Mouse (Mus musculus) liver, embryonic 15.5 days (tissue): Measurements from ENCODE around the gene Gm17660. TPM values are rescaled to one million over a fixed set of nuclear protein-coding genes. Genes with fewer than 3 reads are reported as not detected.

Source experiments
- ATAC-seq: fragments of 200-750 bp; cut with Nextera tagmentation; 2 replicates; pipeline ENCODE4 v1.8.0; 2017; ENCODE audit warnings: moderate number of reproducible peaks, mild to moderate bottlenecking, moderate library complexity; ENCODE audit not compliant: insufficient read depth
- H3K27ac ChIP-seq: fragments of 300-500 bp; sonication (generic); replicated peaks from 2 replicates; pipeline ENCODE4 v1.5.1; 2015; ENCODE audit warnings: mild to moderate bottlenecking, inconsistent platforms
- H3K27me3 ChIP-seq: fragments of 300-500 bp; sonication (generic); 2 replicates; pipeline ENCODE4 v1.6.1; 2015; ENCODE audit warnings: mild to moderate bottlenecking, inconsistent platforms
- H3K36me3 ChIP-seq: fragments of 300-500 bp; sonication (generic); replicated peaks from 2 replicates; pipeline ENCODE4 v1.6.1; 2015; ENCODE audit warnings: moderate library complexity, mild to moderate bottlenecking, inconsistent platforms
- H3K4me1 ChIP-seq: fragments of 300-500 bp; sonication (generic); replicated peaks from 2 replicates; pipeline ENCODE4 v1.6.1; 2015; ENCODE audit warnings: inconsistent platforms
- H3K4me2 ChIP-seq: fragments of 300-500 bp; sonication (generic); 2 replicates; pipeline ENCODE4 v1.6.1; 2015; ENCODE audit warnings: moderate library complexity, mild to moderate bottlenecking, inconsistent platforms
- H3K4me3 ChIP-seq: fragments of 300-500 bp; sonication (generic); replicated peaks from 2 replicates; pipeline ENCODE4 v1.5.1; 2015; ENCODE audit warnings: mild to moderate bottlenecking, inconsistent platforms
- H3K9ac ChIP-seq: fragments of 300-500 bp; sonication (generic); 2 replicates; pipeline ENCODE4 v1.6.1; 2015; ENCODE audit warnings: moderate library complexity, mild to moderate bottlenecking, inconsistent platforms
- H3K9me3 ChIP-seq: fragments of 300-500 bp; sonication (generic); replicated peaks from 2 replicates; pipeline ENCODE4 v1.6.1; 2016; ENCODE audit warnings: inconsistent platforms
- WGBS: fragments of 180-500 bp; shearing (Covaris S2); methylation state at CpG from one replicate; pipeline ENCODE4 v1.1.7; 2015; ENCODE audit warnings: mixed read lengths; ENCODE audit not compliant: insufficient replicate concordance; 5-methylcytosine and 5-hydroxymethylcytosine counted together
- polyA plus RNA-seq: library from polyadenylated mRNA; unstranded; fragments of >200 nt; fragmentation: Nextera tagmentation; extraction: Ambion mirVana; gene quantifications from 2 replicates; pipeline ENCODE4 v1.2.1, GENCODE M21; 2015

Gene Gm17660
- polyA plus RNA-seq, 1 experiment from 2014 or later, result not detected

DNA sequence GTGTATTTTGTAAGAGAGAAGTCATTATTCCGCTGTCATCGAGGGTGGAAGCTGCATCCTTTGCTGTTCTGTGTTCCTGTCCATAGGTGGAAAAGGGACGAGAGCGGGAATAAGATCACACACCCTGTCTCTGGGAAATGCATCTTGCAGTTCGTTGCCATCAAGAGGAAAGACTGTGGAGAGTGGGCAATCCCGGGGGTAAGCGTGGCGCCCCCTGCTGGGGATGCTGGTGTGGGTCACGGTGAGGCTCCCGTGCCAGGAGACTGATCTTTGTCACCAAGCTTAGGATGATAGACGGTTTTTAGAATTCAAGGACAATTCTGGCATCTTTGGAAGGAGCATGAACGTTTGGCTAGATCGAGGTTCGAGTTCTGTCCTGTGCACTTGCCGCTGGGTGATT is 19.4 kb downstream of the Gm17660 start:
- Histone ChIP-seq H3K27me3 (no peaks in the 10 kb centered on the region), H3K27ac (no peak overlapping the region), H3K4me3 (no peak overlapping the region), H3K4me1 (peaks cover 65% of the 10 kb centered on the region), H3K36me3 (peaks cover 62% of the 10 kb centered on the region), H3K9me3 (no peaks in the 10 kb centered on the region), H3K9ac (no peak overlapping the region), H3K4me2 (no peak overlapping the region)
- WGBS, result 56% methylated on average over 15 of the region's 15 CpGs
- no peak for ATAC-seq

GRCm38 (mm10) chr5:104056295-104056694 is 21.1 kb downstream of the Gm17660 start:
- no peak for ATAC-seq
- Histone ChIP-seq H3K27me3 (no peaks in the 10 kb centered on the region), H3K4me3 (no peak overlapping the region), H3K4me2 (no peak overlapping the region), H3K9me3 (no peaks in the 10 kb centered on the region), H3K9ac (no peak overlapping the region), H3K4me1 (peaks cover 54% of the 10 kb centered on the region), H3K36me3 (peaks cover 65% of the 10 kb centered on the region), H3K27ac (peak overlapping the region; percentile 65; the same call in 1 of the 2 replicates)
- WGBS, result 75% methylated on average over 7 of the region's 7 CpGs

- H3K36me3 ChIP-seq, result peaks cover 65% of the 10 kb centered on the region
- H3K27me3 ChIP-seq, result no peaks in the 10 kb centered on the region
- no peak for ATAC-seq
- peak overlapping the region; percentile 87 for H3K27ac ChIP-seq
- H3K4me2 ChIP-seq, result peak overlapping the region; percentile 55; the same call in 1 of the 2 replicates
- no peaks in the 10 kb centered on the region for H3K9me3 ChIP-seq
- H3K4me1 ChIP-seq, result peaks cover 54% of the 10 kb centered on the region
- H3K4me3 ChIP-seq, result no peak overlapping the region
- WGBS, result 36% methylated on average over 4 of the region's 4 CpGs
- no peak overlapping the region for H3K9ac ChIP-seq
Measured at GRCm38 (mm10) chr5:104055816-104056215, 21.6 kb downstream of the Gm17660 start.

- Histone ChIP-seq H3K27me3 (no peaks in the 10 kb centered on the region), H3K4me1 (peaks cover 57% of the 10 kb centered on the region), H3K4me3 (no peak overlapping the region), H3K27ac (peak overlapping the region; percentile 87), H3K4me2 (peak overlapping the region; percentile 55), H3K9ac (peak overlapping the region; percentile 33; the same call in 1 of the 2 replicates), H3K36me3 (peaks cover 66% of the 10 kb centered on the region), H3K9me3 (no peaks in the 10 kb centered on the region)
- WGBS, result 35% methylated on average over 4 of the region's 4 CpGs
- ATAC-seq, result peak; percentile 84
Measured at GRCm38 (mm10) chr5:104054938-104055337, 22.5 kb downstream of the Gm17660 start.

DNA sequence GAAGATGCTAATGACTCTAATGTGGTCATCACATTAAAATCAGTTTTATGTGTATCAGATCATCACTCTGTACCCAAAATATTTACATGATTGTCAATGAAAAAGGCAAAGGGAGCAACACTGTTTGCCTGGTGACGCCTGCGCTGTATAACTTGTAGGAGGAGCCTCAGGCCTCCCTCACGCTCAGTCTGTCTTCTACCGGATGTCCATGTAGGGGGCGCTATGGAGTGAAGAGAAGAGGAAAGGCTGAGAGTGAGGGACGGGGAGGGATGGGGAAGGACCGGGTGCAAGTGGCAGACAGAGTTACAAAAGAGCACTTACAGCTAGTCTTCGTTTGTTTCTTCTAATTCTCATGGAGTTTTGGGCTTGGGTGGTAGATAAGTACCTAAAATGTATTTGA is 24.5 kb downstream of the Gm17660 start:
- Histone ChIP-seq H3K4me1 (peaks cover 70% of the 10 kb centered on the region), H3K36me3 (peaks cover 47% of the 10 kb centered on the region), H3K9ac (no peak overlapping the region), H3K4me2 (no peak overlapping the region), H3K27ac (peak overlapping the region; percentile 87; the same call in 1 of the 2 replicates), H3K27me3 (no peaks in the 10 kb centered on the region), H3K4me3 (no peak overlapping the region), H3K9me3 (no peaks in the 10 kb centered on the region)
- 49% methylated on average over 8 of the region's 8 CpGs for WGBS
- ATAC-seq, result 0 out of 2 replicates have a peak, but pooled peaks have one; percentile 42

DNA sequence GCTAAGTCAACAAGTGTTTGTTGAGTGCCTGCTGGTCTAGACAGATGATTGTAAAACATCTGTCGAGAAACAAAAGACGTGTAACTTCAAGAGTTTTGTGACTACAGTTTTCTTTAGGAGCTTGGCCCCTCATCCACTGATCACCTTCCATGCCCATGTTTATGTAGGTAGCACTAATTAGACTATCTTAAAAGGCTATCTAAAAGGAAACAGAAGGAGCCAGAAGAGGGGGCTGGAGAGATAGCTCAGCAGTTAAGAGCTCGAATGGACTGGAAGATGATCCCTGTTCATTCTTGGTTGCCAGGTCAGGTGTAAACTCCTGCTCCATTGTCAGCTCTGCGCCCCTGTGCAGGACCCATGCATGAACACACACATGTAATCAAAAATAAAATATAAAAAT is 29.3 kb downstream of the Gm17660 start:
- peaks cover 56% of the 10 kb centered on the region for H3K4me1 ChIP-seq
- H3K27ac ChIP-seq, result peak overlapping the region; percentile 96

DNA sequence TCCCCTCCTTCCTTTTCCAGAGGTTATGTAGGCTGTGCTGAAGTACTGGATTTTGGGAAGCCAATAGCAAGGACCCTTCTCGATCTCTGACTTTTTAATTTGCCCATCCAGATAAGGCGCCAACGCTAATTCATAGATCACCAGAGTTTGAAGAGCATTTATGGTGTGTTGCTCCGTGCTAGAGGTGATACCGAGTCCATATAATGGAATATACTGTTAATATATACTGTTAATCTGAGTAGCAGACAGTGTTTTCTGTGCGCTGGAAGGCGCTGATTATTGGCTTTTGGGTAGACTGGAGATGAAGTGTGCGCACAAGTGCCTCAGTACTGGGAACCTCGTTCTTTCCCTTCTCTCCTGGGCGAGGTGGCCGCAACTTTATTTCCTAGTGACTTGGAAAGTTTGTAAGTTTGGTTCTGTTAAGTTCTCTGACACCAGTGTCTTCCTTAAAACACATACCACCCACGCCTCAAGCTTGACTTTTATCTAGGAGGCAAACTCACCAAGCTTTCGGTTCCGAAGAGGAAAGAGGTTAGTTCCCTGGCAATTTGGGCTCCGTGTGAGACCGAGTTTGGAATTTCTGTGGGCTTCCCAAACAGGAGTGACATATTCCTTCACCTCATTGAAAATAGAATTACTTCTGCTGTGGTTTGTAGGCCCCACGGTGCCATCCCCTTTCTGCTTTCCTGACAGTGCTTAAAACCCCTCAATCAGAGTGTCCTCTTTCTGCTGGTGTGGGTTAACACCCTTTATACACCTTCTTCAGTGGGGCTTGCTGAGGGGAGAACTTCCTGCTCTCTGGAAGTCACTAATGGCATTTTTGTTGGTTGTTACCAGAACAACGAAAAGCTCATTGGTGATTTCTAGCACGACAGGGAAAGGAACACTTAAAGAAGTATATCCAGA is 30.0 kb downstream of the Gm17660 start:
- H3K9ac ChIP-seq, result peak overlapping the region; percentile 97
- peak overlapping the region; percentile 96 for H3K27ac ChIP-seq
- peaks cover 27% of the 10 kb centered on the region for H3K36me3 ChIP-seq
- H3K4me3 ChIP-seq, result peak overlapping the region; percentile 91
- under 1% methylated on average over 19 of the region's 19 CpGs for WGBS
- no peaks in the 10 kb centered on the region for H3K9me3 ChIP-seq
- peak; percentile 20 for ATAC-seq
- peak overlapping the region; percentile 90 for H3K4me2 ChIP-seq
- peaks cover 56% of the 10 kb centered on the region for H3K4me1 ChIP-seq
- H3K27me3 ChIP-seq, result no peaks in the 10 kb centered on the region

More for the DNA sequence above, 29.3 kb downstream of the Gm17660 start:
- Histone ChIP-seq H3K27me3 (no peaks in the 10 kb centered on the region), H3K9me3 (no peaks in the 10 kb centered on the region), H3K36me3 (peaks cover 30% of the 10 kb centered on the region), H3K4me3 (peak overlapping the region; percentile 91), H3K4me2 (peak overlapping the region; percentile 90), H3K9ac (peak overlapping the region; percentile 97)
- no peak for ATAC-seq
- WGBS, result 26% methylated on average over 4 of the region's 4 CpGs

GRCm38 (mm10) chr5:104046256-104047199 is 30.9 kb downstream of the Gm17660 start, which contains the start of gene Nudt9:
TSS of gene Nudt9 (plus strand) at chr5:104046306.
- WGBS, result 3% methylated on average over 85 of the region's 90 CpGs
- Histone ChIP-seq H3K27ac (peak within 1 kb of the TSS; percentile 96), H3K9me3 (no peaks in the 10 kb centered on the region), H3K4me2 (peak within 1 kb of the TSS; percentile 90), H3K36me3 (peaks cover 17% of the 10 kb centered on the region), H3K9ac (peak within 1 kb of the TSS; percentile 97), H3K4me3 (peak within 1 kb of the TSS; percentile 91), H3K27me3 (no peaks in the 10 kb centered on the region), H3K4me1 (peaks cover 54% of the 10 kb centered on the region)
- ATAC-seq, result peak; percentile 92

DNA sequence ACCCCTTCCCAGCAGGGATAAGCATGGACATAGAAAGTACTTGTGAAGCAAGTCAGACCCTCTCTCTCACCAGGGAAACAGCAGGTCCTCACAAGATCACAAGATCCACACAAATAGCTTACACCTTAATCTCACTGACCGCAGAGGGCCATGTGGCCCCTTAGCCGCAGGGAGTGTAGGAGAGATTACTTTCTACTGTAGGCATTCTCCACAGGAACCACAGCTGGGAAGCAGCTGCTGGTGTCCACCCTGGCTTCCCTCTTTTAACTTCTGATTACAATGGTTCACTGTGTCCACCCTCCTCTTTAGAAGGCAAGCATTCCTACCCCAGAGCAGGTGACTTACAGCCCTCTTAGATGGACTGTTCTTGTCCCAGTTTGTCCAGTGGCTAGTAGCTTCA is 33.7 kb downstream of the Gm17660 start:
- peak overlapping the region; percentile 45 for H3K4me2 ChIP-seq

DNA sequence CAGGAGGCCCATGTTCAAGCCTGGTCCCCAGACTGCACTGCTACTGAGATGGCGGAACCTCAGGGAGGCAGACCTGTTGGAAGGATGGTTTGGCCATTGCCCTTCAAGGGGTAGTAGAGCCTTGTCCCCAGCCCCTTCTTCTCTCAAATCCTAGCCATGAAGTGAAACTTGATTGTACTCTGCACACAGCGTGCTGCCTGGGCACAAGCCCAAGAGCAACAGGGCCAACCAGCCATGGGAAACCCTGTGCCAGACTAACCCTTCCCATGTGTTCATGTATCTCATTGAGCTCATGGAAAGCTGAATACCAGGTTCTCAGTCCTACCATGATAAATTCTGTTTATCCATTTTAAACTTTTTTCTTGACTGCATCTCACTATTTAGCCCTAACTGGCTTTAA is 34.5 kb downstream of the Gm17660 start:
- Histone ChIP-seq H3K27ac (no peak overlapping the region), H3K36me3 (no peaks in the 10 kb centered on the region), H3K9me3 (no peaks in the 10 kb centered on the region), H3K4me2 (no peak overlapping the region), H3K4me1 (peaks cover 42% of the 10 kb centered on the region), H3K4me3 (no peak overlapping the region), H3K27me3 (no peaks in the 10 kb centered on the region), H3K9ac (no peak overlapping the region)
- no peak for ATAC-seq
- WGBS, result 76% methylated on average over 2 of the region's 2 CpGs

More for the DNA sequence above, 33.7 kb downstream of the Gm17660 start:
- no peak overlapping the region for H3K4me3 ChIP-seq
- WGBS, result 23% methylated on average over 2 of the region's 2 CpGs
- no peak for ATAC-seq
- peak overlapping the region; percentile 48 for H3K27ac ChIP-seq
- H3K9ac ChIP-seq, result 0 out of 2 replicates have a peak overlapping the region, but pooled peaks have one; percentile 21
- H3K9me3 ChIP-seq, result no peaks in the 10 kb centered on the region
- H3K27me3 ChIP-seq, result no peaks in the 10 kb centered on the region
- H3K36me3 ChIP-seq, result no peaks in the 10 kb centered on the region
- peaks cover 50% of the 10 kb centered on the region for H3K4me1 ChIP-seq
